Mouse (Mus musculus): ENCODE results near the gene Ifitm1.

Gene Ifitm1

DNA sequence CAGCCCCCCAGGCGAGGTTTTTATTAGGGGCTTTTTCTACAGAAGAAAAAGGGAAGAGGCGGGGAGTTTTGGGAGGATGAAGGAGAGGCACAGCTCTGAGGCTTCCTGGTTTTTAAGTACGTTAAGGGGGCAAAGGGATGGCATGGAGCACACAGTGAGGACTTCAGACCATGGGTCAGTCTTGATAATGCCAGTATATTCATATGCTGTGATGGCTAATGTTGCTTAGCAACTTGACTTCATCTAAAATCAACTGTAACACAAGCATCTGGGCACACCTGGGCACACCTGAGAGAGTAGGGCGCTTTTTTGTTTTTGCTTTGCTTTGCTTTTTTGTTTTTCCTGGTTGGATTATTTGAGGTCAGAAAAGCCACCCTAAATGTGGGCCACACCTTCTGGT is at the start of gene Ifitm1:
Gene Ifitm1 (plus strand): TSS at position 301 of the 400 bp plus-strand sequence.
- DNase-seq (ENCODE audit: low read depth in 1 of 2, low spot score in 2 of 2), result no peak

DNA sequence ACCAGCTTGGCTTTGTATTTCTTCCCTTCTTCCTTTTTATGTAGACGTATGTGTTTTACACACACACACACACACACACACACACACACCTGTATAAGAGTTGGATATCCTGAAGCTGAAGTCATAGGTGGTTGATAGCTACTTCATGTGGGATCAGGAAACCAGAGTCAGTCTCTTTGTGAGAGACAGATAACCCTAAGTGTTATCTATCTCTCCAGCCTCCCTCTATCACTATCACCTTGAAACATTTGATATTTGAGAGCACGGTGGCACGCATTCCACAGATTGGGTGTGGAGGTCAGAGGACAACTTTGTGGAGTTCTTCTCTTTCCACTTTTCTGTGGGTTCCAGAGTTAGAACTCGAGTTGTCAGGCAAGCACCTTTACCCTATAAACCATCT is 47.1 kb upstream of the Ifitm1 start:
- DNase-seq (ENCODE audit: low read depth in 1 of 2, low spot score in 2 of 2), result no peak

DNA sequence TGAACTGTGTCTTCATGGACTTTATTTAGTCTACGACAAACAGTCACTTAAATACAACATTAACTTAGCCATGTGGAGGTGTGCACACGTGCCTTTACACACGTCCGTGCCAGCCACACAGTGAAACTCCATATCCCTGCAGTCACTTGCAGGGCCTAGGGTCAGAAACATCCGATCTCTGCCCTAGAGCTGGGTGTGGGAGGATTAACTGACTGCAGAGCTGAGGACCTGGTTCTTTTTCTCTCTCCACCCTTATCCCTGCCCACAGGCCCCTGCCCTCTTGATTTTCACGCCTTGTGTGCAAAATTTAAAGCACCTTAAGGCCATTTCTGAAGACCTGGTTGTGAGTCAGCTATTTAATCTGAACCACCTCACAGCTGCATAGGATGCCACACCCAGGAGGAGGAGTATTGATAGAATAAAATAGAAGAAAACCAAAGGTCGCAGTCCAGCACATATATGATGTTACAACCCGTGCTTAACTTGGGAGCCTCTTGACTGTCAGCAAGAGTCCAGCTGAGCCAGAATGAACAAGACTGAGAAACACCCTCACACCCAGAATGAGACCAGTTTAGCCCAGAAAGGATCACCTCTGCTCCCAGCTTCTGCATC is 46.5 kb upstream of the Ifitm1 start, which contains the start of gene Nlrp6:
Gene Nlrp6 (plus strand): TSS at position 485 of the 612 bp plus-strand sequence.
- DNase-seq (ENCODE audit: low read depth in 1 of 2, low spot score in 2 of 2), result no peak

- no peak for DNase-seq (ENCODE audit: low read depth in 1 of 2, low spot score in 2 of 2)
Observed at GRCm38 (mm10) chr7:140921225-140921975, 45.6 kb upstream of the Ifitm1 start.

GRCm38 (mm10) chr7:140922398-140923069 is 44.5 kb upstream of the Ifitm1 start:
- DNase-seq (ENCODE audit: low read depth in 1 of 2, low spot score in 2 of 2), result no peak

DNA sequence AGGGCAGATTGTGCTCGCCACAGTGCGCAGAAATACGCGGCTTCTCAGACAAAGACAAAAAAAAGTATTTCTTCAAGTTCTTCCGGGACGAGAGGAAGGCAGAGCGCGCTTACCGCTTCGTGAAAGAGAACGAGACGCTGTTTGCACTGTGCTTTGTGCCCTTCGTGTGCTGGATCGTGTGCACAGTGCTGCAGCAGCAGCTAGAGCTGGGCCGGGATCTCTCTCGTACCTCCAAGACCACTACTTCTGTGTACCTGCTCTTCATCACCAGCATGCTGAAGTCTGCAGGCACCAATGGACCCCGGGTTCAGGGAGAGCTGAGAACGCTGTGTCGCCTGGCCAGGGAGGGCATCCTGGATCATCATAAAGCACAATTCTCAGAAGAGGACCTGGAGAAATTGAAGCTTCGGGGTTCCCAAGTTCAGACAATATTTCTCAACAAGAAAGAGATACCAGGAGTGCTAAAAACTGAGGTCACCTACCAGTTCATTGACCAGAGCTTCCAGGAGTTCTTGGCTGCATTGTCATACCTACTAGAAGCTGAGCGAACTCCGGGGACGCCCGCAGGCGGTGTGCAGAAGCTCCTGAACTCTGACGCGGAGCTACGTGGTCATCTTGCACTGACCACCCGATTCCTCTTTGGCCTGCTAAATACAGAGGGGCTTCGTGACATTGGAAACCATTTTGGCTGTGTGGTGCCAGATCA is 43.8 kb upstream of the Ifitm1 start:
- DNase-seq (ENCODE audit: low read depth in 1 of 2, low spot score in 2 of 2), result no peak

DNA sequence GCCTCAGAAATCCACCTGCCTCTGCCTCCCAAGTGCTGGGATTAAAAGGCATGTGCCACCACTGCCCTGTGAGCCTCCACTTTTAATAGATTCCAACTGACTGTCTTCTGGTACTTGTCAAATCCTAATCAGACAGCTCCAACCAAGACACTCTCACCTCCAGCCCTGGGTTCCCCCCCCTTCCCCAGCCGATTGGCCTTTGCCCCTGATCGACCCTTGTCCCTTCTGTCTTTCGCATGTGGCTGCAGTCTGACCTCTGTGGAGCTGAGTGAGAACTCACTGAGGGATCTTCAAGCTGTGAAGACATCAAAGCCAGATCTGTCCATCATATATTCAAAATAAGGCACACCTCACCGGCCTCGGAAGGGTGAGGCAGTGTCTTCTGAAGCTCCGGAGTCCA is 39.8 kb upstream of the Ifitm1 start:
- no peak for DNase-seq (ENCODE audit: low read depth in 1 of 2, low spot score in 2 of 2)

- no peak for DNase-seq (ENCODE audit: low read depth in 1 of 2, low spot score in 2 of 2)
Observed at GRCm38 (mm10) chr7:140938436-140938835, 28.6 kb upstream of the Ifitm1 start.

DNA sequence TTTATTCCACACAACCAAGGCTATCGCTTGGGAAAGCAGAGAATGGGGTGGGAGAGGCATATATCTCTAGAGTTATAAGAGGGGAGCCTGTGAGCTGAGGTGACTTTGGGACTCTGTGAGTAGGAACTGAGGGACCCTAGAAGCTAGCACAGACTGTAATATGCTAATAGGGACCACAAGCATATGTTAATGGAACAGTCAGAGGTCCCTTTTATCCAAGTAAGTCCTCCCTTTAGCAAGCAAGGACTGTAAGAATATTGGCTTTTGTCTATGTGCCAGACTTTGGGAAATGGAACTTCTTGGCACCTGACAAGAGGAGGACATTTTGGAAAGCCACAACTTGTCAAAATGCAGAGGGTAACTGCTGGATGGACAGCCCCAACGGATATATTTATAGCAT is 28.1 kb upstream of the Ifitm1 start:
- DNase-seq (ENCODE audit: low read depth in 1 of 2, low spot score in 2 of 2), result no peak

DNA sequence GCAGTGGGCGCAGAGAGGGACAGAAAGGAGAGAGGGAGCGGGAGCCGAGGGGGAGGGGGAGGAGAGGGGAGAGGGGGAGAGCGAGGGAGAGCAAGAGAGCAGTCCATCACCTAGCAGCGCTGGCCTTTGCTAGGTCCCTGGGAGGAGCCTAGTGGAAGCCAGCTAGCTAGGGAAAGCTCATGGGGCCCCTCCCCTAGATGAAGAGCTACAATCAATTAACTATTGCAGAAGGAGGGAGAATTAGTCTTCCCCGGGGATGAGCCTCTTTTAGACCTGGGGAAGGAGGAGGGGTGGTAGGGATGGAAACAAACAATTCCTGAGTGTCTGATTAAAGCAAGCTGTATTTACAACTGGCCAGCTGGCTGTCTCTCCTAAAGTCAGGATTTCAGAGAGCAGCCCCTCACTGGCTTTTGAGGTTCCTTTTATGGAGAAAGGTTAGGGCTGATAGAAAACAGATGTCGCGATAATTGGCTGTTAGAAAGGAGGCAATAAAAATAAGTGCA is 27.3 kb upstream of the Ifitm1 start:
- DNase-seq (ENCODE audit: low read depth in 1 of 2, low spot score in 2 of 2), result no peak

DNA sequence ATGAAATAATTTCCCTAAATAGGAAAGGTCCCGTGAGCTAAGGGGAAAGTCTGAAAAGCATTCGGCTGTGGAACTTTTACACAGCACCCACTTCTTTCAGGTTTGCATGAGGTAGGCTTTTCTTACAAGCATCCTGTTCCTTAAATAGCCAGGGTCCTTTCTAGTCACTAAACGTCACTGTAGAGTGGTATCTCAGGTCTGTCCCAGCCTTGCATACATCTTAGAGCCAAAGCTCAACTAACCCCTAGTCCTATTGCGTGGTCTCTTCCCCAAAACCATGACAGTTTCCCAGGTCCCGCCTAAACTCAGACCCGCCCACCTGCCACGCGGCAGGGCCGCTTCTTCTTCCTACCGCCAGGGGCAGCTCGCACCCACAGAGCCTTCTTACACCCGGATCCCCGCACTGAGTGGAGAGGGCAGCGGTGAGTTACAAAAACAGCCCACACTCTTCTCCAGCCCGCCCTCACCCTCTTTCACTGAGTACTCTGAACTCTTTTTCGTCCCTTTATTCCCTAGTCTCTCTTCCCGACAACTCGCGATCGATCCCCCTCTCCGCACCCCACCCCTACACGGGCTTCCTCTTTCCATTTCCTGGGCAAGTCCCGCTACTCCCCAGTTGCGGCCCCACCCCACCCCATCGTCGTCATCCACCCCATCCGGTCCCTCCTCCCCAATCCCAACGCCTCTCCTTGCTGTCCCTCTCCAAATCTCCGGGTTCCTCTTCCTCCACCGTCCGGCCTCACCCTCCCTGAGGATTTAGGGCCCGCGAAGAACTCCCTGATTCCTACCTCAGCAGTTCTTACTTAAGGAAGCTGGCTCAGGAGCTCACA is 25.6 kb upstream of the Ifitm1 start, which contains the start of gene Pgghg:
Gene Pgghg (plus strand): TSS at position 170 of the 830 bp plus-strand sequence.
- peak; percentile 79 to 85 for DNase-seq (ENCODE audit: low read depth in 1 of 2, low spot score in 2 of 2)

GRCm38 (mm10) chr7:140942341-140942740 is 24.7 kb upstream of the Ifitm1 start:
- DNase-seq (ENCODE audit: low read depth in 1 of 2, low spot score in 2 of 2), result no peak

DNA sequence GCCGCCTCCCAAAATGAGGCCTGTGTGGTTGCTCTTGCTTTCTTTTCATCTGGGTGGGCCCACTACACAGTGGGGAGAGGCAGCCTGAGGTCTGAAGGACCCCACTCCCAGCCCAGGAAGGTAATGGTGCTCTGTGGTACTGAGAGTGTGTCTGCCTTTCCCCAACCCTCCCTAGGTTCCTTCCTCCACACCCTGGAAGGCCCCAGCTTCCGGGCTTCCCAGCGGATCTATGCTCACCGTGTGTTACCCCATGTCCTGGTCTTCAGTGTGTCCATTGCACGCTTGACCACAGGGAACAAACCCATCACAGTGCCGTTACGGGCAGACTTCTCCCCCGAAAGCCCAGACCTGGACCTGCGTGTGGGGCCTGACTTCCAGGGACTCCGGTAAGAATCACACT is 24.2 kb upstream of the Ifitm1 start:
- no peak for DNase-seq (ENCODE audit: low read depth in 1 of 2, low spot score in 2 of 2)

- DNase-seq (ENCODE audit: low read depth in 1 of 2, low spot score in 2 of 2), result no peak
Observed at GRCm38 (mm10) chr7:140943356-140943755, 23.7 kb upstream of the Ifitm1 start.

GRCm38 (mm10) chr7:140944236-140944635 is 22.8 kb upstream of the Ifitm1 start:
- DNase-seq (ENCODE audit: low read depth in 1 of 2, low spot score in 2 of 2), result no peak

DNA sequence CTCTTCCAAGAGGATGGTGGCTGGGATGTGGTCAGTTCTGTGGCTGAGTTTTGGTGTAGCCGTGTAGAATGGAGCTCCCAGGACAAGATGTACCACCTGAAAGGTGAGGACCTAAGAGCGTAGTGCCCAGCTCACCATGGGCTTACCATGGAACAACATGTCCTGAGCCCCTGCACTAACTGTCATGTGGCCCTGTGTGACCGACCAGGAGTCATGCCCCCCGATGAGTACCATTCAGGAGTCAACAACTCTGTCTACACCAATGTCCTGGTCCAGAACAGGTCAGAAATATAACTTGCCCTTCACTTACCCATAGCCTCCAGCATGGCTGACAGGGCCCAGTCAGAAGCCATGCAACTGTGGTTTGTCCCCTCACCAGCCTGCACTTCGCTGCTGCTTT is 21.8 kb upstream of the Ifitm1 start:
- DNase-seq (ENCODE audit: low read depth in 1 of 2, low spot score in 2 of 2), result no peak

GRCm38 (mm10) chr7:140946311-140946710 is 20.7 kb upstream of the Ifitm1 start:
- no peak for DNase-seq (ENCODE audit: low read depth in 1 of 2, low spot score in 2 of 2)

- DNase-seq (ENCODE audit: low read depth in 1 of 2, low spot score in 2 of 2), result no peak
Observed at GRCm38 (mm10) chr7:140946980-140947379, 20.0 kb upstream of the Ifitm1 start.

GRCm38 (mm10) chr7:140948161-140948560 is 18.9 kb upstream of the Ifitm1 start:
- DNase-seq (ENCODE audit: low read depth in 1 of 2, low spot score in 2 of 2), result no peak

DNA sequence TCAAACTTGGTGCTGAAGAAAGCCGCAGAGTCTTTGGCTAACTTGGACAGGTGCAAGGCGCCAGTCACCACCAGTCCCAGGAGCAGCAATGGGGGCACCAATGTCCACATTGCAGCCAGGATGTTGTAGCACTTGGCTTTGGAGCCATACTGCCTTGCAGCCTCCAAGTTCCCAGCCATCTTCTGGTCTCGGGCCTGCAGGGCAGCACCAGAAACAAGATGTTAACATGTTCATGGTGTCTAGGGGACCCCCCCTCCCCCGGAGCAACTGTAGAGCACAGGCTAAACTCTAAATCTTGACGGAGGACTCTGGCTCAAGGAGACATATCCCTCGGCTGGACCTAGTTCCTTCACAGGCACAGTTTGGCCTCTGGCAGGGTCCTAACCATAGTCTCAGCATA is 17.8 kb upstream of the Ifitm1 start:
- DNase-seq (ENCODE audit: low read depth in 1 of 2, low spot score in 2 of 2), result no peak

Data from monocyte, adult 2 months (primary cell).